Mouse (Mus musculus) forebrain, embryonic 14.5 days (tissue): Measurements from ENCODE around the gene Smarce1. TPM values are rescaled to one million over a fixed set of nuclear protein-coding genes. Genes with fewer than 3 reads are reported as not detected.

Experiments
- ATAC-seq: fragments of 200-750 bp; cut with Nextera tagmentation; 2 replicates; pipeline ENCODE4 v1.8.0; 2017; ENCODE audit warnings: mild to moderate bottlenecking, moderate library complexity
- DNase-seq: peaks from one replicate; pipeline ENCODE4 v3.0.0-alpha.2; 2015; ENCODE audit warnings: low spot score
- H3K27ac ChIP-seq: fragments of 300-500 bp; sonication (generic); 2 replicates; pipeline ENCODE4 v1.5.1; 2014; ENCODE audit warnings: low read depth, mild to moderate bottlenecking, control low read depth, low read length, moderate library complexity
- H3K27me3 ChIP-seq: fragments of 300-500 bp; sonication (generic); replicated peaks from 2 replicates; pipeline ENCODE4 v1.6.1; 2014; ENCODE audit warnings: low read length, control low read depth, mixed read lengths; ENCODE audit not compliant: control insufficient read depth, insufficient read depth
- H3K36me3 ChIP-seq: fragments of 300-500 bp; sonication (generic); 2 replicates; pipeline ENCODE4 v1.6.1; 2014; ENCODE audit warnings: low read length, control low read depth; ENCODE audit not compliant: control insufficient read depth, insufficient read depth
- H3K4me1 ChIP-seq: fragments of 300-500 bp; sonication (generic); 2 replicates; pipeline ENCODE4 v1.6.1; 2014; ENCODE audit warnings: antibody characterized with exemption, low read length, control low read depth; ENCODE audit not compliant: control insufficient read depth, insufficient read depth
- H3K4me2 ChIP-seq: fragments of 300-500 bp; sonication (generic); 2 replicates; pipeline ENCODE4 v1.6.1; 2014; ENCODE audit warnings: mild to moderate bottlenecking, control low read depth, low read length
- H3K4me3 ChIP-seq: fragments of 300-500 bp; sonication (generic); 2 replicates; pipeline ENCODE4 v1.5.1; 2014; ENCODE audit warnings: low read depth, low read length, control low read depth
- H3K9ac ChIP-seq: fragments of 300-500 bp; sonication (generic); 2 replicates; pipeline ENCODE4 v1.6.1; 2014; ENCODE audit warnings: mild to moderate bottlenecking, low read length, control low read depth, moderate library complexity
- H3K9me3 ChIP-seq: fragments of 300-500 bp; sonication (generic); replicated peaks from 2 replicates; pipeline ENCODE4 v1.6.1; 2016; ENCODE audit warnings: low read length, control low read depth, mixed read lengths; ENCODE audit not compliant: control insufficient read depth
- WGBS: fragments of 180-500 bp; shearing (Covaris S2); extraction: QIAGEN DNeasy Blood & Tissue Kit; methylation state at CpG from one replicate; pipeline ENCODE4 v1.1.7; 2014; 5-methylcytosine and 5-hydroxymethylcytosine counted together
- polyA plus RNA-seq: library from polyadenylated mRNA; unstranded; fragments of >200 nt; fragmentation: Nextera tagmentation; extraction: Ambion mirVana; gene quantifications from 2 replicates; pipeline ENCODE4 v1.2.1, GENCODE M21; 2014

Smarce1 gene
- polyA plus RNA-seq, 1 experiment from 2014 or later: 214 TPM

GRCm38 (mm10) chr11:99217248-99217986, 13.4 kb downstream of the Smarce1 start:
- no peak for DNase-seq
- WGBS: 90% methylated on average over 7 of the region's 7 CpGs

GRCm38 (mm10) chr11:99216181-99216580, 14.6 kb downstream of the Smarce1 start:
- peaks cover 92% of the 10 kb centered on the region for H3K36me3 ChIP-seq
- H3K4me3 ChIP-seq: no peak overlapping the region
- no peak overlapping the region for H3K27ac ChIP-seq
- no peaks in the 10 kb centered on the region for H3K27me3 ChIP-seq
- no peaks in the 10 kb centered on the region for H3K9me3 ChIP-seq
- no peaks in the 10 kb centered on the region for H3K4me1 ChIP-seq
- ATAC-seq (no peak), DNase-seq (no peak)
- WGBS: 98% methylated on average over 3 of the region's 3 CpGs
- no peak overlapping the region for H3K9ac ChIP-seq
- H3K4me2 ChIP-seq: no peak overlapping the region

More at GRCm38 (mm10) chr11:99217248-99217986, 13.4 kb downstream of the Smarce1 start:
- no peaks in the 10 kb centered on the region for H3K9me3 ChIP-seq
- ATAC-seq: no peak
- H3K27me3 ChIP-seq: no peaks in the 10 kb centered on the region
- H3K9ac ChIP-seq: no peak overlapping the region
- no peak overlapping the region for H3K27ac ChIP-seq
- no peak overlapping the region for H3K4me3 ChIP-seq
- H3K36me3 ChIP-seq: peaks cover 89% of the 10 kb centered on the region
- H3K4me2 ChIP-seq: no peak overlapping the region
- no peaks in the 10 kb centered on the region for H3K4me1 ChIP-seq

GRCm38 (mm10) chr11:99212693-99213092, 18.1 kb downstream of the Smarce1 start:
- DNase-seq (no peak), ATAC-seq (no peak)
- no peaks in the 10 kb centered on the region for H3K4me1 ChIP-seq
- H3K27ac ChIP-seq: no peak overlapping the region
- H3K9ac ChIP-seq: no peak overlapping the region
- H3K36me3 ChIP-seq: peaks cover 91% of the 10 kb centered on the region
- H3K4me3 ChIP-seq: no peak overlapping the region
- no peak overlapping the region for H3K4me2 ChIP-seq
- H3K27me3 ChIP-seq: no peaks in the 10 kb centered on the region
- H3K9me3 ChIP-seq: no peaks in the 10 kb centered on the region
- WGBS: 86% methylated on average over 7 of the region's 7 CpGs

- no peak overlapping the region for H3K27ac ChIP-seq
- no peaks in the 10 kb centered on the region for H3K27me3 ChIP-seq
- no peak overlapping the region for H3K4me2 ChIP-seq
- no peak for DNase-seq
- 80% methylated on average over 2 of the region's 2 CpGs for WGBS
- no peak for ATAC-seq
- H3K9ac ChIP-seq: no peak overlapping the region
- H3K36me3 ChIP-seq: peaks cover 83% of the 10 kb centered on the region
- H3K4me1 ChIP-seq: no peaks in the 10 kb centered on the region
- H3K9me3 ChIP-seq: no peaks in the 10 kb centered on the region
- H3K4me3 ChIP-seq: no peak overlapping the region
Observed at GRCm38 (mm10) chr11:99211964-99212363, 18.9 kb downstream of the Smarce1 start.

GRCm38 (mm10) chr11:99208105-99208669, 22.6 kb downstream of the Smarce1 start:
- Histone ChIP-seq H3K9me3 (no peaks in the 10 kb centered on the region), H3K4me1 (no peaks in the 10 kb centered on the region), H3K36me3 (peaks cover 47% of the 10 kb centered on the region), H3K27me3 (no peaks in the 10 kb centered on the region), H3K4me3 (no peak overlapping the region), H3K9ac (no peak overlapping the region), H3K27ac (no peak overlapping the region), H3K4me2 (no peak overlapping the region)
- WGBS: 85% methylated on average over 8 of the region's 8 CpGs
- DNase-seq (no peak), ATAC-seq (no peak)

- Histone ChIP-seq H3K36me3 (peaks cover 39% of the 10 kb centered on the region), H3K9ac (no peak overlapping the region), H3K27me3 (no peaks in the 10 kb centered on the region), H3K4me3 (no peak overlapping the region), H3K27ac (no peak overlapping the region), H3K4me1 (no peaks in the 10 kb centered on the region), H3K4me2 (no peak overlapping the region), H3K9me3 (no peaks in the 10 kb centered on the region)
- ATAC-seq (no peak), DNase-seq (no peak)
- 43% methylated on average over 2 of the region's 2 CpGs for WGBS
Observed at GRCm38 (mm10) chr11:99207449-99207848, 23.4 kb downstream of the Smarce1 start.

GRCm38 (mm10) chr11:99206954-99207353, 23.9 kb downstream of the Smarce1 start:
- DNase-seq (peak; percentile 30), ATAC-seq (no peak)
- H3K9me3 ChIP-seq: no peaks in the 10 kb centered on the region
- no peaks in the 10 kb centered on the region for H3K27me3 ChIP-seq
- H3K36me3 ChIP-seq: peaks cover 34% of the 10 kb centered on the region
- H3K4me3 ChIP-seq: no peak overlapping the region
- 34% methylated on average over 2 of the region's 2 CpGs for WGBS
- H3K27ac ChIP-seq: no peak overlapping the region
- no peak overlapping the region for H3K9ac ChIP-seq
- no peaks in the 10 kb centered on the region for H3K4me1 ChIP-seq
- no peak overlapping the region for H3K4me2 ChIP-seq

GRCm38 (mm10) chr11:99189154-99189582, 41.6 kb downstream of the Smarce1 start:
- WGBS: 23% methylated on average over 14 of the region's 14 CpGs
- H3K9me3 ChIP-seq: no peaks in the 10 kb centered on the region
- no peaks in the 10 kb centered on the region for H3K36me3 ChIP-seq
- ATAC-seq (no peak), DNase-seq (peak; percentile 53)
- H3K4me2 ChIP-seq: no peak overlapping the region
- H3K4me3 ChIP-seq: no peak overlapping the region
- H3K27me3 ChIP-seq: 0 out of 2 replicates have a peak, but pooled peaks cover 2% of the 10 kb centered on the region
- H3K4me1 ChIP-seq: no peaks in the 10 kb centered on the region
- no peak overlapping the region for H3K9ac ChIP-seq
- H3K27ac ChIP-seq: no peak overlapping the region

- H3K4me1 ChIP-seq: no peaks in the 10 kb centered on the region
- ATAC-seq: no peak
- no peaks in the 10 kb centered on the region for H3K36me3 ChIP-seq
- no peaks in the 10 kb centered on the region for H3K9me3 ChIP-seq
- no peak overlapping the region for H3K4me3 ChIP-seq
- 0 out of 2 replicates have a peak, but pooled peaks cover 2% of the 10 kb centered on the region for H3K27me3 ChIP-seq
- 95% methylated on average over 4 of the region's 4 CpGs for WGBS
- H3K4me2 ChIP-seq: no peak overlapping the region
- H3K9ac ChIP-seq: no peak overlapping the region
- DNase-seq: no peak
- no peak overlapping the region for H3K27ac ChIP-seq
Observed at GRCm38 (mm10) chr11:99187348-99187747, 43.5 kb downstream of the Smarce1 start.
